ENCODE assay signal across 15 mouse cellular contexts in the genomic region with DNA sequence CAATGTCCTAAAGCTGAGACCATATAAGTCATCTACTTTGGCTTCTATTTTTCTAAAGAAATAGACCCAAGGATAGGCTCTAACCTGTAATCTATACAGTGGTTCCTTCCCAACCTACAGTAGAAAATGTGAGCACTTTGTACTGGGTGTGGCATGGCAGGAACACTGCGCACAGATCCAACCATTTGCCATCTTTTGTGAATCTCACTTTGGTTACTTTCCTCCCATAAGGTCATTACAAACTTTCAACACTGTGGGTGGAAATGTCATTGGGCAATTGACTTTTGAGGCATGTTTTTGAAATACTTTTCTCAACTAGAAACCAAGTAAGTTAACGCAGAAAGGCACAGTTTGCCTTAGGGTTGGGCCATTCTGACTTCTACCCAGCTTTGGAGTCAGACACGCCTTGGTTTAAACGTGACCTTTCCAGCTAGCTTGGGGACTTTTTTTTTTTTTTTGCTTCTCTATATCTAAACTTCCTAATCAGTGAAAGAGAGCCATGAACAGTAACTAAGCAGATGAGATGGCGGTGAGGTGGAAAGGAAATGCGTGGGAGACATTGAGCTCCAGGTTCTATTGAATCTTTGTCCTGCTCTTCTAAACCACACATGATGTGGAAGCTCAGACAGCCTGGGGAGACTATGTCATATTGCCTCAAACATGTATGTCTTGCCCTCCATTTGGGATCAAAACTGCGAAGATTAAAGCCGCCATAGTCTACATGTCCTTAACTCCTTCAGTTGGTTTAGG. TPM values are rescaled to one million over a fixed set of nuclear protein-coding genes. Genes with fewer than 3 reads are reported as not detected.
A peak's percentile ranks its signal among the peaks of the same experiment; 100 is the strongest.
DNase-seq lines count a peak whose midpoint lies in the region; ATAC-seq and TF ChIP-seq lines count a peak whose summit lies in the region.
"Had no signal": no experiment of that assay in that cellular context is flagged by ENCODE, and none has a peak within 500 bp of the region (broad histone marks: within the 10 kb centered on the region; RNA-seq: fewer than 3 reads in every experiment).

No protein-coding gene starts in this region.

- H3K27ac ChIP-seq in MEL (ENCODE audit: control insufficient read depth, low read depth, low read length): peak overlapping the region; percentile 95
- H3K27ac ChIP-seq in liver, embryonic 11.5 days (ENCODE audit: low read depth, low read length): no peak overlapping the region
- H3K27ac ChIP-seq: limb, embryonic 15.5 days; midbrain, embryonic 12.5 days had no signal

- peak; percentile 69 to 80 for TF ChIP-seq EP300 in MEL (IDR thresholded peaks at IDR 0.05; ENCODE audit: low read depth in 1 of 2, low read length in 2 of 2)

- H3K4me3 ChIP-seq in MEL (ENCODE audit: control insufficient read depth in 1 of 2, insufficient read depth in 1 of 2, low read depth in 2 of 2, low read length in 2 of 2): peak overlapping the region; percentile 84 to 87
- H3K4me3 ChIP-seq in liver, embryonic 11.5 days (ENCODE audit: low read depth, low read length): peak overlapping the region; percentile 35; the same call in 1 of the 2 replicates
- H3K4me3 ChIP-seq: limb, embryonic 15.5 days; midbrain, embryonic 12.5 days had no signal

- TF ChIP-seq RAD21 in MEL (IDR thresholded peaks at IDR 0.05; ENCODE audit: low read depth, low read length): no peak

- TF ChIP-seq CTCF in MEL (IDR thresholded peaks at IDR 0.05 in 2 of 3, conservative IDR thresholded peaks at IDR 0.05 in 1 of 3; ENCODE audit: control insufficient read depth in 1 of 3, insufficient read depth in 1 of 3, low read depth in 2 of 3, low read length in 3 of 3, poor library complexity in 1 of 3, severe bottlenecking in 1 of 3): no peak

- H3K27me3 ChIP-seq in MEL (ENCODE audit: control insufficient read depth in 1 of 2, insufficient read depth in 2 of 2, low read length in 2 of 2): no peaks in the 10 kb centered on the region
- H3K27me3 ChIP-seq in liver, embryonic 11.5 days (replicated peaks; ENCODE audit: control insufficient read depth, insufficient read depth, low read length): no peaks in the 10 kb centered on the region
- H3K27me3 ChIP-seq: limb, embryonic 15.5 days; midbrain, embryonic 12.5 days had no signal

- 80% methylated on average over 8 of the region's 8 CpGs for WGBS in liver, embryonic 11.5 days

- TF ChIP-seq POLR2A in MEL (IDR thresholded peaks at IDR 0.05; ENCODE audit: control insufficient read depth in 1 of 2, insufficient read depth in 1 of 2, low read depth in 1 of 2, low read length in 2 of 2, poor library complexity in 1 of 2): peak in 1 of 2 experiments; percentile 31; a peak in 1 of 4 replicates

- peaks cover 20 to 58% of the 10 kb centered on the region in 2 experiments for H3K36me3 ChIP-seq in MEL (ENCODE audit: control insufficient read depth in 1 of 2, insufficient read depth in 2 of 2, low read length in 2 of 2)
- H3K36me3 ChIP-seq in liver, embryonic 11.5 days (ENCODE audit: control insufficient read depth, insufficient read depth, low read length): no peaks in the 10 kb centered on the region
- H3K36me3 ChIP-seq: limb, embryonic 15.5 days; midbrain, embryonic 12.5 days had no signal

- no peak for ATAC-seq in liver, embryonic 11.5 days (replicated peaks; ENCODE audit: low FRiP score)
- peak; percentile 81 for ATAC-seq in monocyte, adult 5-6 weeks (replicated peaks; ENCODE audit: insufficient number of reproducible peaks, low FRiP score, low TSS enrichment, poor library complexity, severe bottlenecking)

- H3K4me1 ChIP-seq in MEL (ENCODE audit: control insufficient read depth in 1 of 2, insufficient read depth in 2 of 2, low read length in 2 of 2): peaks cover 36 to 48% of the 10 kb centered on the region in 2 experiments
- H3K4me1 ChIP-seq in liver, embryonic 11.5 days (replicated peaks; ENCODE audit: control insufficient read depth, insufficient read depth, low read length): no peaks in the 10 kb centered on the region; the same call in 1 of the 2 replicates
- H3K4me1 ChIP-seq: limb, embryonic 15.5 days; midbrain, embryonic 12.5 days had no signal

- H3K4me2 ChIP-seq in liver, embryonic 11.5 days: peak overlapping the region; percentile 6; the same call in 1 of the 2 replicates
- H3K4me2 ChIP-seq: limb, embryonic 15.5 days; midbrain, embryonic 12.5 days had no signal

- H3K9me3 ChIP-seq in MEL (replicated peaks; ENCODE audit: insufficient read depth, low read length): no peaks in the 10 kb centered on the region
- no peaks in the 10 kb centered on the region for H3K9me3 ChIP-seq in liver, embryonic 11.5 days (ENCODE audit: control insufficient read depth, low read length)
- H3K9me3 ChIP-seq: limb, embryonic 15.5 days; midbrain, embryonic 12.5 days had no signal

- peaks cover 45% of the 10 kb centered on the region for H3K79me2 ChIP-seq in MEL (ENCODE audit: control insufficient read depth, insufficient read depth, low read length, poor library complexity)

- peak; percentile 34 for DNase-seq in lung, postnatal 36 days
- no peak for DNase-seq in lung, postnatal 10 days
- DNase-seq in MEL (ENCODE audit: low read depth, low spot score): peak; percentile 83
- no peak for DNase-seq in liver, embryonic 11.5 days (ENCODE audit: low spot score)
- no peak for DNase-seq in adrenal gland, adult 18-20 months (ENCODE audit: low spot score in 2 of 2)
- no peak for DNase-seq in c-Kit-positive CD71-positive TER-119-positive erythroid progenitor cells, embryonic 14.5 days (ENCODE audit: low spot score)
- DNase-seq: adrenal gland, postnatal 14 days; cerebellum, adult 9-10 months; heart, adult 18-20 months; kidney, adult 18-20 months; kidney, postnatal 36 days had no signal

- H3K9ac ChIP-seq in MEL (ENCODE audit: control insufficient read depth, low read depth, low read length, poor library complexity, severe bottlenecking): peak overlapping the region; percentile 85
- H3K9ac ChIP-seq in liver, embryonic 11.5 days (ENCODE audit: low read depth, low read length): no peak overlapping the region
- H3K9ac ChIP-seq: limb, embryonic 15.5 days; midbrain, embryonic 12.5 days had no signal

TF ChIP-seq in MEL, 35 proteins besides CTCF, POLR2A, EP300 and RAD21:
- TF ChIP-seq ZNF384 (IDR thresholded peaks at IDR 0.05; ENCODE audit: low read depth, low read length): peak; percentile 97
- TF ChIP-seq POLR2AphosphoS2 (IDR thresholded peaks at IDR 0.05; ENCODE audit: low read length): 0 out of 2 replicates have a peak, but pooled peaks have one; percentile 39
- TF ChIP-seq RCOR1 (IDR thresholded peaks at IDR 0.05; ENCODE audit: low read depth, low read length): peak; percentile 58
- TF ChIP-seq ZMIZ1 (IDR thresholded peaks at IDR 0.05; ENCODE audit: low read depth, low read length): no peak
- TF ChIP-seq CHD1 (IDR thresholded peaks at IDR 0.05; ENCODE audit: low read depth, low read length): peak; percentile 90; the same call in 1 of the 2 replicates
- TF ChIP-seq MAX (IDR thresholded peaks at IDR 0.05; ENCODE audit: low read length): peak; percentile 52; the same call in 1 of the 2 replicates
- TF ChIP-seq ELF1 (IDR thresholded peaks at IDR 0.05; ENCODE audit: low read depth, low read length): no peak
- TF ChIP-seq HCFC1 (IDR thresholded peaks at IDR 0.05; ENCODE audit: low read depth, low read length): 0 out of 2 replicates have a peak, but pooled peaks have one; percentile 35
- peak; percentile 77 for TF ChIP-seq TBP (IDR thresholded peaks at IDR 0.05; ENCODE audit: low read depth, low read length)
- no peak for TF ChIP-seq CHD2 (IDR thresholded peaks at IDR 0.05; ENCODE audit: low read length)
- TF ChIP-seq GATA1 (IDR thresholded peaks at IDR 0.05; ENCODE audit: low read depth, low read length): peak; percentile 72; the same call in 1 of the 2 replicates
- TF ChIP-seq MYC (IDR thresholded peaks at IDR 0.05; ENCODE audit: low read depth, low read length): peak; percentile 55
- TF ChIP-seq MYB (IDR thresholded peaks at IDR 0.05; ENCODE audit: low read depth, low read length): 0 out of 2 replicates have a peak, but pooled peaks have one; percentile 22
- peak; percentile 79 for TF ChIP-seq SIN3A (IDR thresholded peaks at IDR 0.05; ENCODE audit: low read length)
- TF ChIP-seq MXI1 (IDR thresholded peaks at IDR 0.05; ENCODE audit: low read depth, low read length): peak; percentile 73
- peak; percentile 52 for TF ChIP-seq NELFE (IDR thresholded peaks at IDR 0.05; ENCODE audit: low read depth, low read length)
- no peak for TF ChIP-seq GABPA (IDR thresholded peaks at IDR 0.05; ENCODE audit: low read depth, low read length)
- peak; percentile 58; the same call in 1 of the 2 replicates for TF ChIP-seq TCF12 (IDR thresholded peaks at IDR 0.05; ENCODE audit: low read depth, low read length)
- no peak for TF ChIP-seq TAL1 (IDR thresholded peaks at IDR 0.05; ENCODE audit: low read length)
- peak; percentile 8; the same call in 1 of the 2 replicates for TF ChIP-seq KAT2A (conservative IDR thresholded peaks at IDR 0.05; ENCODE audit: low read depth, low read length)
- peak; percentile 92 for TF ChIP-seq BHLHE40 (IDR thresholded peaks at IDR 0.05; ENCODE audit: borderline replicate concordance, low read depth, low read length)
- TF ChIP-seq ETS1 (IDR thresholded peaks at IDR 0.05; ENCODE audit: low read depth, low read length): peak; percentile 70; the same call in 1 of the 2 replicates

RNA-seq across cellular contexts. Expression of a gene that starts 1.8 kb away (rescaled TPM):
- 52.3 and 55.7 TPM in 2 replicates for total RNA-seq in MEL (2012; rRNA removed)
- polyA plus RNA-seq in MEL (2012; ENCODE audit: insufficient read depth in 1 of 2, insufficient read length in 2 of 2, low read depth in 1 of 2, low replicate concordance in 2 of 2, missing spikeins in 1 of 2): 10 to 100 TPM; 66.4 to 70.0 TPM
- 13.3 and 16.0 TPM in 2 replicates for polyA plus RNA-seq in liver, embryonic 11.5 days (2014; fragmentation: Nextera tagmentation; extraction: Ambion mirVana)
- 193 to 222 TPM (median 205 TPM) in 3 replicates for total RNA-seq in monocyte, adult 5-6 weeks (2017)
- 1 to 10 TPM; 2.4 to 3.6 TPM for total RNA-seq in adrenal gland, adult 18-20 months (2021)

RNA-seq across cellular contexts. Expression of a gene that starts 49.8 kb away (rescaled TPM):
- total RNA-seq in MEL (2012; rRNA removed): 0.23 TPM in 1 of 2 replicates, not detected in the other
- under 1 TPM in 1 of 2 experiments, not detected in 1; 0.29 TPM for polyA plus RNA-seq in MEL (2012; ENCODE audit: insufficient read depth in 1 of 2, insufficient read length in 2 of 2, low read depth in 1 of 2, low replicate concordance in 2 of 2, missing spikeins in 1 of 2)
- not detected in 2 replicates for polyA plus RNA-seq in liver, embryonic 11.5 days (2014; fragmentation: Nextera tagmentation; extraction: Ambion mirVana)
- not detected in 3 replicates for total RNA-seq in monocyte, adult 5-6 weeks (2017)
- not detected for total RNA-seq in adrenal gland, adult 18-20 months (2021)
- total RNA-seq: adrenal gland, postnatal 14 days; heart, adult 18-20 months; left cerebral cortex, adult 8-10 months had no signal
- polyA plus RNA-seq: midbrain, embryonic 12.5 days had no signal

RNA-seq across cellular contexts. Expression of a gene that starts 55.6 kb away (rescaled TPM):
- total RNA-seq in MEL (2012; rRNA removed): 0.04 TPM in 1 of 2 replicates, not detected in the other
- polyA plus RNA-seq in MEL (2012; ENCODE audit: insufficient read depth in 1 of 2, insufficient read length in 2 of 2, low read depth in 1 of 2, low replicate concordance in 2 of 2, missing spikeins in 1 of 2): under 1 TPM in 1 of 2 experiments, not detected in 1; 0.06 TPM
- 1.2 and 2.0 TPM in 2 replicates for polyA plus RNA-seq in liver, embryonic 11.5 days (2014; fragmentation: Nextera tagmentation; extraction: Ambion mirVana)
- total RNA-seq in monocyte, adult 5-6 weeks (2017): 0.19 TPM in 1 of 3 replicates, not detected in the others
- 1 to 10 TPM; 1.9 to 4.9 TPM for total RNA-seq in adrenal gland, adult 18-20 months (2021)

Comparison
In these comparisons a context has a peak if more than half of its experiments do, and no peak if none do; other contexts are left out.
1. DNase-seq: peak in lung, postnatal 36 days (single experiment) and MEL (single experiment); none in lung, postnatal 10 days (single experiment), liver, embryonic 11.5 days (single experiment), adrenal gland, adult 18-20 months (0 of 2) and c-Kit-positive CD71-positive TER-119-positive erythroid progenitor cells, embryonic 14.5 days (single experiment).
2. RNA of a gene that starts 1.8 kb away (total RNA-seq): 193 to 222 TPM in monocyte, adult 5-6 weeks and 52.3 to 55.7 TPM in MEL; 2.4 to 3.6 TPM in adrenal gland, adult 18-20 months; every median in the first group is over 10 times any median in the second.